In the genomic region with DNA sequence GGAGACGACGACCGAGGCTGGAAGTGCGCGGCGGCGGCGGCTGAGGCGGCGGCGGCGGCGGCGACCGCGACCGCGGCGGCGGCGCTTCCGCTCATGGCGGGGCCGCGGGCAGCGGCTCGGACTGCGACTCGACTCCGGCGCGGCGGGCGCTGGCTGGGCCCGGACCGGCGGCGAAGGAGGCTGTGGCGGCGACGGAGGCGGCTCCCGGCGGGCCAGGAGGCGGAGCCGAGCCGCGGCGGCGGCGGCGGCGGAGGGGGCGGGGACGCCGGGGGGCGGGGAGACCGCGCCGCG, we compare ENCODE assay signal across 8 mouse cellular contexts. TPM values are rescaled to one million over a fixed set of nuclear protein-coding genes. Genes with fewer than 3 reads are reported as not detected.
DNase-seq lines count a peak whose midpoint lies in the region; ATAC-seq and TF ChIP-seq lines count a peak whose summit lies in the region.

A gene (minus strand): TSS at position 77 of the 291 bp plus-strand sequence.

- peaks cover 24% of the 10 kb centered on the region for H3K4me1 ChIP-seq in forebrain, embryonic 16.5 days (replicated peaks; ENCODE audit: control insufficient read depth, insufficient read depth, low read length)
- peaks cover 17% of the 10 kb centered on the region for H3K4me1 ChIP-seq in hindbrain, embryonic 14.5 days (replicated peaks; ENCODE audit: control insufficient read depth, insufficient read depth, low read length)
- peaks cover 18% of the 10 kb centered on the region for H3K4me1 ChIP-seq in liver, embryonic 16.5 days (ENCODE audit: control insufficient read depth, low read depth, low read length)

- H3K9ac ChIP-seq in forebrain, embryonic 16.5 days (replicated peaks; ENCODE audit: low read depth, low read length) = peak within 1 kb of the TSS; percentile 87
- H3K9ac ChIP-seq in hindbrain, embryonic 14.5 days = peak within 1 kb of the TSS; percentile 89
- H3K9ac ChIP-seq in liver, embryonic 16.5 days (ENCODE audit: low read depth, low read length) = peak within 1 kb of the TSS; percentile 81

- POLR2A ChIA-PET in Patski (lab: Charles Lee) = interaction anchor here (1.1 to 1.3 kb wide), 2 partner anchors 11 to 35 kb away, joined by 3 to 4 read pairs; no protein-coding TSS in a partner anchor

- no peaks in the 10 kb centered on the region for H3K27me3 ChIP-seq in Patski
- no peaks in the 10 kb centered on the region for H3K27me3 ChIP-seq in forebrain, embryonic 16.5 days (replicated peaks; ENCODE audit: control insufficient read depth, insufficient read depth, low read length)
- no peaks in the 10 kb centered on the region for H3K27me3 ChIP-seq in hindbrain, embryonic 14.5 days (ENCODE audit: control insufficient read depth, insufficient read depth, low read length)
- peaks cover 15% of the 10 kb centered on the region for H3K27me3 ChIP-seq in liver, embryonic 16.5 days (ENCODE audit: control insufficient read depth, insufficient read depth, low read depth, low read length)

- 0% methylated on average over 9 of the region's 61 CpGs for WGBS in forebrain, embryonic 16.5 days
- 1% methylated on average over 18 of the region's 61 CpGs for WGBS in hindbrain, embryonic 14.5 days
- WGBS in liver, embryonic 16.5 days (ENCODE audit: insufficient replicate concordance) = 0% methylated on average over 14 of the region's 61 CpGs

- DNase-seq in frontal cortex, adult 2 months (ENCODE audit: extremely low spot score in 1 of 2, low spot score in 1 of 2) = no peak
- no peak for DNase-seq in frontal cortex, postnatal 14 days (ENCODE audit: low spot score in 2 of 2)
- no peak for DNase-seq in Patski (ENCODE audit: low read depth, low spot score)
- DNase-seq in hindbrain, embryonic 14.5 days (ENCODE audit: low spot score) = no peak
- DNase-seq in embryo, embryonic 11 days = no peak
- DNase-seq in kidney, adult 9 months = no peak

- no peaks in the 10 kb centered on the region for H3K36me3 ChIP-seq in forebrain, embryonic 16.5 days (ENCODE audit: control insufficient read depth, insufficient read depth)
- no peaks in the 10 kb centered on the region for H3K36me3 ChIP-seq in hindbrain, embryonic 14.5 days (replicated peaks; ENCODE audit: control insufficient read depth, insufficient read depth)
- H3K36me3 ChIP-seq in liver, embryonic 16.5 days (ENCODE audit: control insufficient read depth, insufficient read depth) = no peaks in the 10 kb centered on the region

- in situ Hi-C loops in Patski (cut with MboI; ENCODE audit: low pct_unique_long_range_greater_than_20kb) = no loop called here

- ATAC-seq in Patski = peak; percentile 15
- ATAC-seq in forebrain, embryonic 16.5 days = no peak
- ATAC-seq in hindbrain, embryonic 14.5 days (ENCODE audit: low FRiP score) = no peak
- no peak for ATAC-seq in liver, embryonic 16.5 days (ENCODE audit: low read depth)

- no peak for TF ChIP-seq CTCF in Patski (IDR thresholded peaks at IDR 0.05)

- H3K27ac ChIP-seq in forebrain, embryonic 16.5 days (ENCODE audit: low read length) = peak within 1 kb of the TSS; percentile 85
- peak within 1 kb of the TSS; percentile 86 for H3K27ac ChIP-seq in hindbrain, embryonic 14.5 days
- H3K27ac ChIP-seq in liver, embryonic 16.5 days (ENCODE audit: low read length) = peak within 1 kb of the TSS; percentile 90

- H3K9me3 ChIP-seq in forebrain, embryonic 16.5 days (ENCODE audit: control insufficient read depth, low read length) = no peaks in the 10 kb centered on the region
- H3K9me3 ChIP-seq in hindbrain, embryonic 14.5 days (ENCODE audit: control insufficient read depth, low read length) = no peaks in the 10 kb centered on the region
- H3K9me3 ChIP-seq in liver, embryonic 16.5 days (replicated peaks; ENCODE audit: control insufficient read depth, low read length) = no peaks in the 10 kb centered on the region

- H3K4me2 ChIP-seq in forebrain, embryonic 16.5 days (ENCODE audit: low read length) = peak within 1 kb of the TSS; percentile 93
- peak within 1 kb of the TSS; percentile 87 for H3K4me2 ChIP-seq in hindbrain, embryonic 14.5 days (replicated peaks)
- H3K4me2 ChIP-seq in liver, embryonic 16.5 days (ENCODE audit: low read depth, low read length) = peak within 1 kb of the TSS; percentile 85

- CTCF ChIA-PET in Patski (lab: Charles Lee) = no interaction called here

- peak within 1 kb of the TSS; percentile 57 for H3K4me3 ChIP-seq in forebrain, embryonic 16.5 days (replicated peaks; ENCODE audit: low read length)
- peak within 1 kb of the TSS; percentile 82 for H3K4me3 ChIP-seq in hindbrain, embryonic 14.5 days (replicated peaks; ENCODE audit: low read length)
- H3K4me3 ChIP-seq in liver, embryonic 16.5 days (ENCODE audit: low read depth, low read length) = peak within 1 kb of the TSS; percentile 76

RNA-seq across cellular contexts. Expression of the gene that starts here (rescaled TPM):
- 64.1 and 71.8 TPM in 2 replicates for polyA plus RNA-seq in frontal cortex, adult 2 months (2012; rRNA removed)
- polyA plus RNA-seq in Patski (2021) = 26.1 TPM
- polyA plus RNA-seq in forebrain, embryonic 16.5 days (2015; fragmentation: Nextera tagmentation; extraction: Ambion mirVana) = 39.8 and 41.7 TPM in 2 replicates
- 46.6 and 48.2 TPM in 2 replicates for polyA plus RNA-seq in hindbrain, embryonic 14.5 days (2014; fragmentation: Nextera tagmentation; extraction: Ambion mirVana)
- 9.5 and 12.1 TPM in 2 replicates for polyA plus RNA-seq in liver, embryonic 16.5 days (2015; fragmentation: Nextera tagmentation; extraction: Ambion mirVana)
